Mouse (Mus musculus) megakaryocyte, embryonic 14.5 days (primary cell): ENCODE data around the gene C1s1.
"Not testable (repeated sequence)": the region's sequence is repeated elsewhere in the genome, so short reads cannot be mapped to it uniquely, and the experiment has no call there.

Source experiments
- FLI1 ChIP-seq: IDR thresholded peaks from 2 replicates; pipeline ENCODE4 v1.6.1; 2012; ENCODE audit warnings: low read length, inconsistent platforms, mixed read lengths
- GATA1 ChIP-seq: IDR thresholded peaks from 3 replicates; pipeline ENCODE4 v1.6.1; 2012; ENCODE audit warnings: mixed read lengths, low read length, inconsistent platforms, borderline replicate concordance

DNA sequence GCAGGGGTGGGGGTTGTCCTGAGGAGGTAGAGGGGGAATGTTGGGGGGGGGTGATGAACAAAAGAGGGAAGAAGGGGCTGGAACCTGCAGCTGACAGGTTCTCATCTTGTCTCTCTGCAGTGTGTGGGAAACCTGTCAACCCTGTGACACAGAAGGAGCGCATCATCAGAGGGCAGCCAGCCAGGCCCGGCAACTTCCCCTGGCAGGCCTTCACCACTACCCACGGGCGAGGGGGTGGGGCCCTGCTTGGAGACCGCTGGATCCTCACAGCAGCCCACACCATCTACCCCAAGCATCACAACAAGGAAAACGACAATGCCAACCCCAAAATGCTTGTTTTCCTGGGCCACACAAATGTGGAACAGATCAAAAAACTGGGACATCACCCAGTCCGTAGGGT, 20.1 kb downstream of the C1s1 start:
- not testable (repeated sequence) for TF ChIP-seq GATA1, FLI1
